Mouse (Mus musculus): ENCODE measurements around the gene Olfr228.
"Not testable (repeated sequence)": the region's sequence is repeated elsewhere in the genome, so short reads cannot be mapped to it uniquely, and the experiment has no call there.

- TF ChIP-seq CTCF (IDR thresholded peaks at IDR 0.05; ENCODE audit: borderline replicate concordance, extremely low read depth, insufficient read depth, insufficient read length); POLR2A (IDR thresholded peaks at IDR 0.05; ENCODE audit: borderline replicate concordance, extremely low read depth, insufficient read depth, insufficient read length, poor library complexity, severe bottlenecking): not testable (repeated sequence)
These were observed 36.7 kb downstream of the Olfr228 start, which contains the start of gene Olfr1065 for GRCm38 (mm10) chr2:86450491-86450890.

Data from brain, embryonic 14.5 days (tissue).